Mouse (Mus musculus) thymus, adult 18-20 months (tissue): ENCODE results near the gene Pvr.
A peak's percentile ranks its signal among the peaks of the same experiment; 100 is the strongest.

Experiments
- DNase-seq, 2 experiments: peaks; one replicate each; pipeline ENCODE4 v3.0.0; 2022; ENCODE audit warnings: mixed read lengths in 2 of 2

The Pvr gene

GRCm38 (mm10) chr7:19871137-19871621 is 49.8 kb downstream of the Pvr start:
- DNase-seq = peak; percentile 21 to 41

GRCm38 (mm10) chr7:19867751-19868399 is 53.1 kb downstream of the Pvr start:
- DNase-seq = no peak

- no peak for DNase-seq
These were observed 54.5 kb downstream of the Pvr start for GRCm38 (mm10) chr7:19866490-19866889.

GRCm38 (mm10) chr7:19865246-19866036 is 55.5 kb downstream of the Pvr start:
- no peak for DNase-seq

GRCm38 (mm10) chr7:19864241-19864640 is 56.7 kb downstream of the Pvr start:
- no peak for DNase-seq

GRCm38 (mm10) chr7:19861199-19861598 is 59.8 kb downstream of the Pvr start, which contains the start of gene Ceacam16:
TSS of gene Ceacam16 (minus strand) at chr7:19861299.
- no peak for DNase-seq

DNA sequence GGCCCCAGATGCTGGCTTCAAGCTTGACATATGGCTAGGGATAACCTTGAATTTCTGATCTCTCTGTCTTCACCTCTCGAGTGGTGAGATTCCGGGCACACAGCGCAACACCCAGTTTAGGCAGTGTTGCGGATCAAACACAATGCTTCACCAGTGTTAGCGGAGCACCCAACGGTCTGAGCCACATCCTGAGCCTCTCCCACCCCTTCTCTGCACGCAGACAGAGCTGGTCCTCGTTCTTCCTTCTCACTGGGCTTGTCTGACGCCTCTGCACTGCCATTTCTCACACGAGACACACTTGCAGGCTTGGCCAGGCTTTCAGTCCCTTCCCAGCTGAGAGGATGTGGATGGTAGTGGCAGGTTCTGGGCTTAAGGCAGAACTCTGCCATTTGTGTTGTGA is 61.2 kb downstream of the Pvr start:
- no peak for DNase-seq

- no peak for DNase-seq
These were observed 64.7 kb downstream of the Pvr start for GRCm38 (mm10) chr7:19856283-19856682.

- DNase-seq = no peak
These were observed 65.3 kb downstream of the Pvr start for GRCm38 (mm10) chr7:19855663-19856062.
